Mouse (Mus musculus) frontal cortex, adult (tissue): ENCODE measurements at regions not wholly inside any gene's neighbourhood (a gene's known extent, or its start where the extent isn't known, plus 50 kb on each side); places are given as distances from the start of the nearest gene placed in this dataset.

Experiments used
- ATAC-seq: cut with Nextera tagmentation; 2 replicates; pipeline ENCODE4 v1.9.2; 2017; ENCODE audit warnings: mild to moderate bottlenecking, moderate library complexity, mixed read lengths; ENCODE audit not compliant: low TSS enrichment

- no peak for ATAC-seq
Measured at GRCm38 (mm10) chr1:144317560-144317959, 68.5 kb upstream of the Rgs1 start.

DNA sequence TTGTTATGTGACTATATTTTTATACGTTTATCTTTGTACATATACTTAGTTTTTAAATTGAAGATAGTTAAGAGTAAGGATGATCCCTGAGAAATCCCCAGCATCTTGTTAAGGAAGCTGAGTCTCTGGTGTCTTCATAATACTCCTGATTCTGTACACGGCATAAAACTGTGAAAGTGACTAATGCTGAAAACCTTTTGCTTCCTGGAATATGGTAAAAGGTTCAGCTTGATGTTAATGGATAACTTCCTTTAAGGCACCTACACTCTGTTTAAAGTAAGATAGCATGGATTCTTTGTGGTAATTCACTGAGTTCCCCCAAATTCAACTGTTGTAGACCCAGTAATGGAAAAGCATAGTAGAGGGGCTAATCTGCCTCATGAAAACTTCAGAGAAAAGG is 67.2 kb upstream of the Rgs1 start:
- ATAC-seq = no peak

DNA sequence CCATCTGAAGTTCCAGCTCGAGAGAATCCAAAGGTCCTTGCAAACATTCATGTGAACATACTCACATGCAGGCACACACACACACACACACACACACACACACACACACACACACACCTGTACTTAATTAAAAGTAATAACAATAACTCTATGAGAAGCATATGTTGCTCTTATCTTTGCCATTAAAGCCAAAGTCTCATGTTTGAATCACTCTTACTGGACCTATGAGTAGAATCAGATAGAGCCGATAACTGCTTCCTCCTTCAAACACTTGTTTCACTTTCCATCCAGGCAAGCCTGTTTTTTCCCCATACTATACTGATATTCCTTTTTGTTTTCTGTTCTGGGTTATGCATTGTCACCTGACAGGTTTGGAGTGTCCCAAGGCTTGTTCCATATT is 65.3 kb upstream of the Rgs1 start:
- no peak for ATAC-seq

- no peak for ATAC-seq
Measured at GRCm38 (mm10) chr1:144313318-144313717, 64.3 kb upstream of the Rgs1 start.

GRCm38 (mm10) chr1:144309901-144310300 is 60.9 kb upstream of the Rgs1 start:
- ATAC-seq = no peak

DNA sequence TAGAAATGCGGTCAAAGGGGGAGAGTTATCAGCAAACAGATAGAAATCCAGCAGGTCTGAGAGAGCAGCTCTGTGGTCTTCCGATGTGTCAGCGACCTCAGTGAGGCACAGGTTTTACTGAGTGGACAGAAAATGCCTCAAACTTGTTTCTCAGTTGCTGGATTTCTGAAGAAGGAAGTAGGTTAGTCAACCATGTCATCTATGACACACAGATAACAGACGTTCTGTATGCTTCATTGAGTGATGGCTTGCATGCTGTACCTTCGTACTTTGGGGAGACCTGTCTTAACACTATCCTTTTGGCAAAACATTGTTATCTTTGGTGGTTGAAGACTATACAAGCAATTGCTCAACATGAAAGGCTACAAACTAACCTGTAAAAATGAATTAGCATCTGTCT is 59.3 kb upstream of the Rgs1 start:
- no peak for ATAC-seq

DNA sequence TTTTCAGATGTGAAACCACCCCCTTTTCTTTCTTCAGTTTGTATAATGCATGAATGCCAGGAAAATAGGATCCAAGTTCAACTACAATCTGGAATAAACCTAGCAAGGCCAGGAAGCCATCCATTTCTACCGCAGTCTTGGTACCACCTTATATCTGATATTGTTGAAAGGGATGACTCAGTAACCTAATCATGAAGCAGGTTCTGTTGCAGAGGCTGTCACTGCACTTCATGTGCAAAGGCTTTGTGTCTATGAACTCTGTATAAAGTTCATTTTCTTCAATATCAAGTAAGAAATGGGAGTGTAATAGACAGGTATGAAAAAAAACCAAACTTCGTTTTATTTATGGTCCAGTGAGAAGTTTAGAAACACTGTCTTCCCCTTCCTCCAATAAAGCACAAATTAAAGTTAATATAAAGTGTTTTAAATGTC is 58.8 kb upstream of the Rgs1 start:
- no peak for ATAC-seq

GRCm38 (mm10) chr1:144307017-144307853 is 58.2 kb upstream of the Rgs1 start:
- no peak for ATAC-seq

GRCm38 (mm10) chr1:144306284-144306683 is 57.2 kb upstream of the Rgs1 start:
- ATAC-seq = no peak

DNA sequence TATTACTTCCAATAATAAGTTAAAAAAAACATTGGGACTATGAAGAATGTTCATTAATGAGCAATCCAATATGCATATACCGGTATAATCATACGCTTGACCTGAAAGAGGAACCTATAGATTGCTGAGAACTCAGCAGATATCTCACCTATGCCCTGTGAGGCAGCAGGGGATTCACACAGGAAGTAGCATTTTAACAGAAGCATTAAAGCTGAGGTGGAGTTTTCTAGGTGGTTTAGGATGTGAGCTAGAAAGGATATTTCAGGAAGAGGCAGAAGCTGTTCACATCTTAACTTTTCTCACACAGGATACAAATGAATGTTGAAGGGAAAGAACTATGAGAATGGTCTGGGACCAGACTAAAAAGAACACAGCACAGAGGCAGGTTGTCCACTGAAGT is 51.6 kb upstream of the Rgs1 start:
- ATAC-seq = no peak
